Mouse (Mus musculus) brain, embryonic 14.5 days (tissue): ENCODE data around the gene Snd1.

Source experiments
- CTCF ChIP-seq: fragments of 200-500 bp; IDR thresholded peaks from 2 replicates; pipeline ENCODE4 v1.5.1; 2012; ENCODE audit warnings: inconsistent platforms, mild to moderate bottlenecking, moderate library complexity, borderline replicate concordance; ENCODE audit not compliant: insufficient read depth, insufficient read length; ENCODE audit errors: extremely low read depth
- POLR2A ChIP-seq: fragments of 200-500 bp; IDR thresholded peaks from 2 replicates; pipeline ENCODE4 v1.6.1; 2012; ENCODE audit warnings: mild to moderate bottlenecking, inconsistent platforms, borderline replicate concordance; ENCODE audit not compliant: poor library complexity, insufficient read depth, insufficient read length, severe bottlenecking; ENCODE audit errors: extremely low read depth

GRCm38 (mm10) chr6:28783082-28783647 is 308.2 kb downstream of the Snd1 start:
- TF ChIP-seq POLR2A: no peak
- no peak for TF ChIP-seq CTCF
